Mouse (Mus musculus): Measurements from ENCODE around the gene Prune1. TPM values are rescaled to one million over a fixed set of nuclear protein-coding genes. Genes with fewer than 3 reads are reported as not detected.
"Not testable (repeated sequence)": the region's sequence is repeated elsewhere in the genome, so short reads cannot be mapped to it uniquely, and the experiment has no call there.

Prune1 gene
- total RNA-seq, 2 experiments from 2014 or later, result 22.2 to 27.9 TPM

- not testable (repeated sequence) for DNase-seq
Observed at GRCm38 (mm10) chr3:95212889-95213608, 68.8 kb downstream of the Prune1 start.

- DNase-seq, result no peak
Observed at GRCm38 (mm10) chr3:95210585-95210984, 71.3 kb downstream of the Prune1 start.

DNA sequence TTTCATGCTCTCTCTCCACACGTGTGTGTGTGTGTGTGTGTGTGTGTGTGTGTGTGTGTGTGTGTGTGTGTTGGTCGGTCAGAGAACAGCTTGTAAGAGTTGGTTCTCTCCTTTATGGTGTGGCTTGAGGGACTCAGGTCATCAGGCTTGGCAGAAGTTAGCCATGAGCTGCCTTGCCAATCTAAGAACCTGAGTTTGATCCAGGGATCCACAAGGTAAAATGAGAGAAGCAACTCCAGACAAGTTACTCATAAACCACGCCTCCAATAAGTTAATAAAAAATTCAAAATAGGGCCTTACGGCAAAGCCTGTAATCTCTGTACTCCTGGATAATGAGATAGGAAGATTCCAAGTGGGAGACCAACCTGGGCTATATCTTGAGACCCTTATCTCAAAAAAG, 73.6 kb downstream of the Prune1 start:
- no peak for DNase-seq

GRCm38 (mm10) chr3:95203880-95204279, 78.0 kb downstream of the Prune1 start:
- DNase-seq, result no peak

Other genes with a start within 250 kb of the Prune1 start
- gene Psmd4, start 239.5 kb downstream of the Prune1 start, total RNA-seq (2021), result 100 to 1,000 TPM; 206 to 221 TPM
- 10 to 100 TPM; 35.0 to 40.3 TPM for gene Pip5k1a, start 175.1 kb downstream of the Prune1 start, total RNA-seq (2021)
- 10 to 100 TPM; 56.2 to 69.5 TPM for gene Vps72, start 171.1 kb downstream of the Prune1 start, total RNA-seq (2021)
- gene Tmod4, start 157.6 kb downstream of the Prune1 start, total RNA-seq (2021), result 10 to 100 TPM in 1 of 2 experiments, 1 to 10 TPM in 1; 8.1 to 25.3 TPM
- 10 to 100 TPM; 30.6 to 38.6 TPM for gene Scnm1, start 148.1 kb downstream of the Prune1 start, total RNA-seq (2021)
- 1 to 10 TPM; 9.2 to 9.8 TPM for gene Lysmd1, start 148.0 kb downstream of the Prune1 start, total RNA-seq (2021)
- gene Tnfaip8l2, start 139.7 kb downstream of the Prune1 start, total RNA-seq (2021), result 1 to 10 TPM; 3.7 to 4.4 TPM
- 10 to 100 TPM in 1 of 2 experiments, 1 to 10 TPM in 1; 8.3 to 17.1 TPM for gene Sema6c, start 121.6 kb downstream of the Prune1 start, total RNA-seq (2021)
- gene Gabpb2, start 64.2 kb downstream of the Prune1 start, total RNA-seq (2021), result 10 to 100 TPM; 20.6 to 25.2 TPM
- 10 to 100 TPM; 62.4 to 69.7 TPM for gene Cdc42se1, start 53.3 kb downstream of the Prune1 start, total RNA-seq (2021)
- 10 to 100 TPM; 13.8 to 23.7 TPM for gene Mllt11, start 49.9 kb downstream of the Prune1 start, total RNA-seq (2021)
- under 1 TPM in 1 of 2 experiments, not detected in 1; 0.18 TPM for gene Gm128, start 40.5 kb downstream of the Prune1 start, total RNA-seq (2021)
- gene Bnipl, start 30.9 kb downstream of the Prune1 start, total RNA-seq (2021), result under 1 TPM in 1 of 2 experiments, not detected in 1; 0.42 TPM
- gene Mindy1, start 731 bp downstream of the Prune1 start, total RNA-seq (2021), result 10 to 100 TPM; 71.2 to 78.1 TPM
- gene Anxa9, start 25.1 kb upstream of the Prune1 start, total RNA-seq (2021), result 1 to 10 TPM; 1.1 to 1.3 TPM
- gene Cers2, start 32.7 kb upstream of the Prune1 start, total RNA-seq (2021), result 100 to 1,000 TPM; 138 to 147 TPM
- gene Setdb1, start 75.1 kb upstream of the Prune1 start, total RNA-seq (2021), result 10 to 100 TPM; 23.8 to 30.8 TPM
- gene 4930558C23Rik, start 120.8 kb upstream of the Prune1 start, total RNA-seq (2021), result not detected
- gene Arnt, start 152.3 kb upstream of the Prune1 start, total RNA-seq (2021), result 10 to 100 TPM; 53.4 to 64.5 TPM
- 10 to 100 TPM; 15.1 to 58.9 TPM for gene Ctsk, start 217.2 kb upstream of the Prune1 start, total RNA-seq (2021)
- gene Ctss, start 244.7 kb upstream of the Prune1 start, total RNA-seq (2021), result 10 to 100 TPM; 18.8 to 23.5 TPM